In genomic region chr6:140854691-140855090, GRCm38 (mm10) we compare ENCODE assay signal across 19 mouse cellular contexts.
DNase-seq lines count a peak whose midpoint lies in the region; ATAC-seq lines count a peak whose summit lies in the region.
"Had no signal": no experiment of that assay in that cellular context is flagged by ENCODE, and none has a peak within 500 bp of the region (broad histone marks: within the 10 kb centered on the region; RNA-seq: fewer than 3 reads in every experiment).

No protein-coding gene starts in this region.

- ATAC-seq in midbrain, embryonic 13.5 days, result 0 out of 2 replicates have a peak, but pooled peaks have one; percentile 19
- no peak for ATAC-seq in embryonic facial prominence, embryonic 14.5 days (ENCODE audit: low read depth)
- ATAC-seq: forebrain, embryonic 14.5 days; hindbrain, embryonic 16.5 days; intestine, embryonic 16.5 days; Patski had no signal

- no peak overlapping the region for H3K27ac ChIP-seq in heart, embryonic 10.5 days
- no peak overlapping the region for H3K27ac ChIP-seq in midbrain, embryonic 13.5 days
- H3K27ac ChIP-seq in midbrain, embryonic 10.5 days (replicated peaks), result no peak overlapping the region
- no peak overlapping the region for H3K27ac ChIP-seq in embryonic facial prominence, embryonic 14.5 days (replicated peaks; ENCODE audit: low read depth, low read length)
- H3K27ac ChIP-seq: neural tube, embryonic 13.5 days had no signal

- H3K27me3 ChIP-seq in heart, embryonic 10.5 days (ENCODE audit: insufficient read depth, poor library complexity, severe bottlenecking), result no peaks in the 10 kb centered on the region
- no peaks in the 10 kb centered on the region for H3K27me3 ChIP-seq in midbrain, embryonic 13.5 days
- no peaks in the 10 kb centered on the region for H3K27me3 ChIP-seq in midbrain, embryonic 10.5 days (ENCODE audit: low read depth, poor library complexity, severe bottlenecking)
- H3K27me3 ChIP-seq in embryonic facial prominence, embryonic 14.5 days (replicated peaks; ENCODE audit: control insufficient read depth, insufficient read depth, low read length), result no peaks in the 10 kb centered on the region
- H3K27me3 ChIP-seq: neural tube, embryonic 13.5 days had no signal

- WGBS in heart, embryonic 10.5 days, result 70% methylated on average over 6 of the region's 6 CpGs
- WGBS in midbrain, embryonic 13.5 days, result 82% methylated on average over 6 of the region's 6 CpGs
- WGBS in midbrain, embryonic 10.5 days, result 86% methylated on average over 6 of the region's 6 CpGs
- WGBS in embryonic facial prominence, embryonic 14.5 days, result 64% methylated on average over 6 of the region's 6 CpGs

- no peaks in the 10 kb centered on the region for H3K36me3 ChIP-seq in heart, embryonic 10.5 days
- H3K36me3 ChIP-seq in midbrain, embryonic 13.5 days, result no peaks in the 10 kb centered on the region
- H3K36me3 ChIP-seq in midbrain, embryonic 10.5 days, result no peaks in the 10 kb centered on the region
- no peaks in the 10 kb centered on the region for H3K36me3 ChIP-seq in embryonic facial prominence, embryonic 14.5 days (ENCODE audit: control insufficient read depth, insufficient read depth, low read length)
- H3K36me3 ChIP-seq: neural tube, embryonic 13.5 days had no signal

- no peaks in the 10 kb centered on the region for H3K9me3 ChIP-seq in heart, embryonic 10.5 days
- H3K9me3 ChIP-seq in midbrain, embryonic 13.5 days, result no peaks in the 10 kb centered on the region
- no peaks in the 10 kb centered on the region for H3K9me3 ChIP-seq in midbrain, embryonic 10.5 days (replicated peaks)
- H3K9me3 ChIP-seq in embryonic facial prominence, embryonic 14.5 days (ENCODE audit: control insufficient read depth, low read length), result 0 out of 2 replicates have a peak, but pooled peaks cover 4% of the 10 kb centered on the region
- H3K9me3 ChIP-seq: neural tube, embryonic 13.5 days had no signal

- no peak overlapping the region for H3K4me2 ChIP-seq in midbrain, embryonic 13.5 days (replicated peaks)
- no peak overlapping the region for H3K4me2 ChIP-seq in embryonic facial prominence, embryonic 14.5 days (ENCODE audit: low read depth, low read length)
- H3K4me2 ChIP-seq: heart, embryonic 11.5 days; neural tube, embryonic 13.5 days had no signal

- no peaks in the 10 kb centered on the region for H3K4me1 ChIP-seq in heart, embryonic 10.5 days
- H3K4me1 ChIP-seq in midbrain, embryonic 13.5 days (replicated peaks), result peaks cover 23% of the 10 kb centered on the region
- H3K4me1 ChIP-seq in midbrain, embryonic 10.5 days, result peaks cover 40% of the 10 kb centered on the region
- H3K4me1 ChIP-seq in embryonic facial prominence, embryonic 14.5 days (ENCODE audit: control insufficient read depth, insufficient read depth, low read length), result peaks cover 28% of the 10 kb centered on the region

- peak; percentile 15 for DNase-seq in heart, postnatal 4 days
- DNase-seq in heart, embryonic 10.5 days (ENCODE audit: low spot score), result no peak
- DNase-seq in midbrain, embryonic 10.5 days (ENCODE audit: low spot score), result no peak
- DNase-seq in embryonic facial prominence, embryonic 14.5 days (ENCODE audit: low spot score), result peak; percentile 34
- no peak for DNase-seq in c-Kit-positive CD71-positive TER-119-positive erythroid progenitor cells, embryonic 14.5 days (ENCODE audit: low spot score)
- DNase-seq in frontal cortex, adult 2 months (ENCODE audit: extremely low spot score in 1 of 2, low spot score in 1 of 2), result no peak
- DNase-seq: adrenal gland, postnatal 10 days; cerebellum, adult 18-20 months; cerebellum, postnatal 36 days; gastrocnemius, postnatal 25 days; liver; midbrain, embryonic 14.5 days had no signal

- H3K4me3 ChIP-seq in heart, embryonic 10.5 days, result no peak overlapping the region
- H3K4me3 ChIP-seq in midbrain, embryonic 13.5 days (replicated peaks), result no peak overlapping the region
- no peak overlapping the region for H3K4me3 ChIP-seq in midbrain, embryonic 10.5 days
- no peak overlapping the region for H3K4me3 ChIP-seq in embryonic facial prominence, embryonic 14.5 days (ENCODE audit: low read depth, low read length)
- H3K4me3 ChIP-seq: neural tube, embryonic 13.5 days had no signal

- H3K9ac ChIP-seq in midbrain, embryonic 13.5 days (replicated peaks), result no peak overlapping the region
- no peak overlapping the region for H3K9ac ChIP-seq in embryonic facial prominence, embryonic 14.5 days (ENCODE audit: low read depth, low read length)
- H3K9ac ChIP-seq: neural tube, embryonic 13.5 days had no signal

Comparison
In these comparisons a context has a peak if more than half of its experiments do, and no peak if none do; other contexts are left out.
1. DNase-seq: peak in heart, postnatal 4 days (single experiment) and embryonic facial prominence, embryonic 14.5 days (single experiment); none in heart, embryonic 10.5 days (single experiment), midbrain, embryonic 10.5 days (single experiment), c-Kit-positive CD71-positive TER-119-positive erythroid progenitor cells, embryonic 14.5 days (single experiment) and frontal cortex, adult 2 months (0 of 2).